Mouse (Mus musculus): ENCODE measurements around the gene Bhlha9.
"Not testable (repeated sequence)": the region's sequence is repeated elsewhere in the genome, so short reads cannot be mapped to it uniquely, and the experiment has no call there.

The Bhlha9 gene

GRCm38 (mm10) chr11:76672561-76673384 lies 503 bp downstream of the Bhlha9 start:
- H3K27me3 ChIP-seq (ENCODE audit: insufficient read depth, low read length) = peaks cover 73% of the 10 kb centered on the region
- H3K9me3 ChIP-seq (ENCODE audit: low read length) = no peaks in the 10 kb centered on the region
- H3K4me1 ChIP-seq (replicated peaks; ENCODE audit: low read depth, low read length) = peaks cover 22% of the 10 kb centered on the region
- TF ChIP-seq CTCF (conservative IDR thresholded peaks at IDR 0.05; ENCODE audit: low read length) = no peak
- TF ChIP-seq NANOG (IDR thresholded peaks at IDR 0.05; ENCODE audit: borderline replicate concordance, low read length) = no peak
- TF ChIP-seq POU5F1 (IDR thresholded peaks at IDR 0.05; ENCODE audit: borderline replicate concordance, low read length) = no peak
- H3K36me3 ChIP-seq (ENCODE audit: insufficient read depth, low read length) = no peaks in the 10 kb centered on the region
- peak overlapping the region; percentile 74 for H3K4me3 ChIP-seq (replicated peaks; ENCODE audit: low read length)

- no peaks in the 10 kb centered on the region for H3K9me3 ChIP-seq (ENCODE audit: low read length)
- peaks cover 73% of the 10 kb centered on the region for H3K27me3 ChIP-seq (ENCODE audit: insufficient read depth, low read length)
- peaks cover 22% of the 10 kb centered on the region for H3K4me1 ChIP-seq (replicated peaks; ENCODE audit: low read depth, low read length)
- no peaks in the 10 kb centered on the region for H3K36me3 ChIP-seq (ENCODE audit: insufficient read depth, low read length)
- TF ChIP-seq CTCF (conservative IDR thresholded peaks at IDR 0.05; ENCODE audit: low read length) (no peak), NANOG (IDR thresholded peaks at IDR 0.05; ENCODE audit: borderline replicate concordance, low read length) (no peak), POU5F1 (IDR thresholded peaks at IDR 0.05; ENCODE audit: borderline replicate concordance, low read length) (no peak)
- H3K4me3 ChIP-seq (replicated peaks; ENCODE audit: low read length) = no peak overlapping the region
These were observed 1.9 kb downstream of the Bhlha9 start for GRCm38 (mm10) chr11:76674199-76674598.

GRCm38 (mm10) chr11:76674704-76675103 lies 2.4 kb downstream of the Bhlha9 start:
- no peaks in the 10 kb centered on the region for H3K9me3 ChIP-seq (ENCODE audit: low read length)
- no peak overlapping the region for H3K4me3 ChIP-seq (replicated peaks; ENCODE audit: low read length)
- H3K36me3 ChIP-seq (ENCODE audit: insufficient read depth, low read length) = no peaks in the 10 kb centered on the region
- TF ChIP-seq NANOG (IDR thresholded peaks at IDR 0.05; ENCODE audit: borderline replicate concordance, low read length) = no peak
- TF ChIP-seq CTCF (conservative IDR thresholded peaks at IDR 0.05; ENCODE audit: low read length) = peak; percentile 32; the same call in 1 of the 2 replicates
- no peak for TF ChIP-seq POU5F1 (IDR thresholded peaks at IDR 0.05; ENCODE audit: borderline replicate concordance, low read length)
- peaks cover 23% of the 10 kb centered on the region for H3K4me1 ChIP-seq (replicated peaks; ENCODE audit: low read depth, low read length)
- H3K27me3 ChIP-seq (ENCODE audit: insufficient read depth, low read length) = peaks cover 70% of the 10 kb centered on the region

GRCm38 (mm10) chr11:76679508-76679907 lies 7.2 kb downstream of the Bhlha9 start, which contains the start of gene Trarg1:
Gene Trarg1 (plus strand): TSS chr11:76679808.
- not testable (repeated sequence) for H3K4me3 ChIP-seq (replicated peaks; ENCODE audit: low read length); H3K36me3 ChIP-seq (ENCODE audit: insufficient read depth, low read length); H3K9me3 ChIP-seq (ENCODE audit: low read length)
- H3K4me1 ChIP-seq (replicated peaks; ENCODE audit: low read depth, low read length) = peaks cover 10% of the 10 kb centered on the region
- peaks cover 50% of the 10 kb centered on the region for H3K27me3 ChIP-seq (ENCODE audit: insufficient read depth, low read length)

GRCm38 (mm10) chr11:76685604-76686003 lies 13.3 kb downstream of the Bhlha9 start:
- Histone ChIP-seq H3K4me1 (replicated peaks; ENCODE audit: low read depth, low read length) (peaks cover 5% of the 10 kb centered on the region; the same call in 1 of the 2 replicates), H3K36me3 (ENCODE audit: insufficient read depth, low read length) (no peaks in the 10 kb centered on the region), H3K9me3 (ENCODE audit: low read length) (no peaks in the 10 kb centered on the region), H3K4me3 (replicated peaks; ENCODE audit: low read length) (no peak overlapping the region), H3K27me3 (ENCODE audit: insufficient read depth, low read length) (peaks cover 39% of the 10 kb centered on the region)
- TF ChIP-seq CTCF (conservative IDR thresholded peaks at IDR 0.05; ENCODE audit: low read length) = no peak

GRCm38 (mm10) chr11:76692096-76692495 lies 19.8 kb downstream of the Bhlha9 start:
- Histone ChIP-seq H3K36me3 (ENCODE audit: insufficient read depth, low read length) (no peaks in the 10 kb centered on the region), H3K4me3 (replicated peaks; ENCODE audit: low read length) (no peak overlapping the region), H3K9me3 (ENCODE audit: low read length) (no peaks in the 10 kb centered on the region), H3K4me1 (replicated peaks; ENCODE audit: low read depth, low read length) (peaks cover 24% of the 10 kb centered on the region), H3K27me3 (ENCODE audit: insufficient read depth, low read length) (peaks cover 29% of the 10 kb centered on the region)
- no peak for TF ChIP-seq POU5F1 (IDR thresholded peaks at IDR 0.05; ENCODE audit: borderline replicate concordance, low read length)
- TF ChIP-seq CTCF (conservative IDR thresholded peaks at IDR 0.05; ENCODE audit: low read length) = no peak
- no peak for TF ChIP-seq NANOG (IDR thresholded peaks at IDR 0.05; ENCODE audit: borderline replicate concordance, low read length)

GRCm38 (mm10) chr11:76695810-76696209 lies 23.5 kb downstream of the Bhlha9 start:
- TF ChIP-seq CTCF (conservative IDR thresholded peaks at IDR 0.05; ENCODE audit: low read length) = no peak
- no peak for TF ChIP-seq NANOG (IDR thresholded peaks at IDR 0.05; ENCODE audit: borderline replicate concordance, low read length)
- TF ChIP-seq POU5F1 (IDR thresholded peaks at IDR 0.05; ENCODE audit: borderline replicate concordance, low read length) = no peak
- H3K9me3 ChIP-seq (ENCODE audit: low read length) = no peaks in the 10 kb centered on the region
- peaks cover 57% of the 10 kb centered on the region for H3K27me3 ChIP-seq (ENCODE audit: insufficient read depth, low read length)
- H3K4me3 ChIP-seq (replicated peaks; ENCODE audit: low read length) = peak overlapping the region; percentile 58
- no peaks in the 10 kb centered on the region for H3K36me3 ChIP-seq (ENCODE audit: insufficient read depth, low read length)
- peaks cover 34% of the 10 kb centered on the region for H3K4me1 ChIP-seq (replicated peaks; ENCODE audit: low read depth, low read length)

- Histone ChIP-seq H3K4me1 (replicated peaks; ENCODE audit: low read depth, low read length) (peaks cover 32% of the 10 kb centered on the region), H3K4me3 (replicated peaks; ENCODE audit: low read length) (peak overlapping the region; percentile 51), H3K36me3 (ENCODE audit: insufficient read depth, low read length) (no peaks in the 10 kb centered on the region), H3K9me3 (ENCODE audit: low read length) (no peaks in the 10 kb centered on the region), H3K27me3 (ENCODE audit: insufficient read depth, low read length) (peaks cover 63% of the 10 kb centered on the region)
- TF ChIP-seq NANOG (IDR thresholded peaks at IDR 0.05; ENCODE audit: borderline replicate concordance, low read length) (no peak), CTCF (conservative IDR thresholded peaks at IDR 0.05; ENCODE audit: low read length) (no peak), POU5F1 (IDR thresholded peaks at IDR 0.05; ENCODE audit: borderline replicate concordance, low read length) (no peak)
These were observed 27.4 kb downstream of the Bhlha9 start for GRCm38 (mm10) chr11:76699626-76700025.

- Histone ChIP-seq H3K4me3 (replicated peaks; ENCODE audit: low read length) (no peak overlapping the region), H3K4me1 (replicated peaks; ENCODE audit: low read depth, low read length) (peaks cover 23% of the 10 kb centered on the region), H3K27me3 (ENCODE audit: insufficient read depth, low read length) (peaks cover 24% of the 10 kb centered on the region), H3K36me3 (ENCODE audit: insufficient read depth, low read length) (no peaks in the 10 kb centered on the region), H3K9me3 (ENCODE audit: low read length) (no peaks in the 10 kb centered on the region; the same call in 1 of the 2 replicates)
- TF ChIP-seq CTCF (conservative IDR thresholded peaks at IDR 0.05; ENCODE audit: low read length) = no peak
- no peak for TF ChIP-seq NANOG (IDR thresholded peaks at IDR 0.05; ENCODE audit: borderline replicate concordance, low read length)
- no peak for TF ChIP-seq POU5F1 (IDR thresholded peaks at IDR 0.05; ENCODE audit: borderline replicate concordance, low read length)
These were observed 35.4 kb downstream of the Bhlha9 start for GRCm38 (mm10) chr11:76707656-76708055.

Data from E14TG2a.4 (cell line).